Mouse (Mus musculus) MEL (cell line): ENCODE measurements around the gene Hpse.
A peak's percentile ranks its signal among the peaks of the same experiment; 100 is the strongest.

Experiments
- BHLHE40 ChIP-seq: IDR thresholded peaks from 2 replicates; pipeline ENCODE4 v1.6.1; 2012; ENCODE audit warnings: low read depth, mild to moderate bottlenecking, inconsistent platforms, low read length, improper control_type of control experiment, borderline replicate concordance
- CHD1 ChIP-seq: IDR thresholded peaks from 2 replicates; pipeline ENCODE4 v1.6.1; 2012; ENCODE audit warnings: low read depth, mild to moderate bottlenecking, inconsistent platforms, low read length, improper control_type of control experiment
- CTCF ChIP-seq, 3 experiments: IDR thresholded peaks in 2 of 3; conservative IDR thresholded peaks in 1 of 3; 2 replicates each; pipeline ENCODE4 v1.5.1; 2011 to 2012; ENCODE audit warnings: low read length in 3 of 3, low read depth in 2 of 3, mild to moderate bottlenecking in 2 of 3, improper control_type of control experiment in 1 of 3, inconsistent platforms in 1 of 3, mixed read lengths in 1 of 3, moderate library complexity in 1 of 3; ENCODE audit not compliant: control insufficient read depth in 1 of 3, insufficient read depth in 1 of 3, poor library complexity in 1 of 3, severe bottlenecking in 1 of 3
- ELF1 ChIP-seq: IDR thresholded peaks from 2 replicates; pipeline ENCODE4 v1.6.1; 2014; ENCODE audit warnings: low read depth, mild to moderate bottlenecking, inconsistent platforms, low read length, improper control_type of control experiment, moderate library complexity
- JUND ChIP-seq: IDR thresholded peaks from 2 replicates; pipeline ENCODE4 v1.6.1; 2011; ENCODE audit warnings: low read depth, mild to moderate bottlenecking, improper control_type of control experiment, low read length
- MAFK ChIP-seq: IDR thresholded peaks from 2 replicates; pipeline ENCODE4 v1.6.1; 2011; ENCODE audit warnings: low read depth, mild to moderate bottlenecking, low read length, improper control_type of control experiment, borderline replicate concordance
- POLR2A ChIP-seq, 2 experiments: IDR thresholded peaks; 2 replicates each; pipeline ENCODE4 v1.6.1; 2011 to 2012; ENCODE audit warnings: low read length in 2 of 2, mild to moderate bottlenecking in 2 of 2, control low read depth in 1 of 2, improper control_type of control experiment in 1 of 2, low read depth in 1 of 2, moderate library complexity in 1 of 2; ENCODE audit not compliant: control insufficient read depth in 1 of 2, insufficient read depth in 1 of 2, poor library complexity in 1 of 2
- POLR2AphosphoS5 ChIP-seq: IDR thresholded peaks from 2 replicates; pipeline ENCODE4 v1.6.1; 2012; ENCODE audit warnings: low read depth, borderline replicate concordance, mild to moderate bottlenecking, inconsistent platforms, low read length, moderate library complexity, mixed read lengths
- SIN3A ChIP-seq: IDR thresholded peaks from 2 replicates; pipeline ENCODE4 v1.6.1; 2012; ENCODE audit warnings: low read length, improper control_type of control experiment, inconsistent platforms
- ZMIZ1 ChIP-seq: IDR thresholded peaks from 2 replicates; pipeline ENCODE4 v1.6.1; 2012; ENCODE audit warnings: low read depth, mild to moderate bottlenecking, inconsistent platforms, low read length, improper control_type of control experiment, moderate library complexity
- ZNF384 ChIP-seq: IDR thresholded peaks from 2 replicates; pipeline ENCODE4 v1.6.1; 2012; ENCODE audit warnings: low read depth, mild to moderate bottlenecking, inconsistent platforms, low read length, improper control_type of control experiment

DNA sequence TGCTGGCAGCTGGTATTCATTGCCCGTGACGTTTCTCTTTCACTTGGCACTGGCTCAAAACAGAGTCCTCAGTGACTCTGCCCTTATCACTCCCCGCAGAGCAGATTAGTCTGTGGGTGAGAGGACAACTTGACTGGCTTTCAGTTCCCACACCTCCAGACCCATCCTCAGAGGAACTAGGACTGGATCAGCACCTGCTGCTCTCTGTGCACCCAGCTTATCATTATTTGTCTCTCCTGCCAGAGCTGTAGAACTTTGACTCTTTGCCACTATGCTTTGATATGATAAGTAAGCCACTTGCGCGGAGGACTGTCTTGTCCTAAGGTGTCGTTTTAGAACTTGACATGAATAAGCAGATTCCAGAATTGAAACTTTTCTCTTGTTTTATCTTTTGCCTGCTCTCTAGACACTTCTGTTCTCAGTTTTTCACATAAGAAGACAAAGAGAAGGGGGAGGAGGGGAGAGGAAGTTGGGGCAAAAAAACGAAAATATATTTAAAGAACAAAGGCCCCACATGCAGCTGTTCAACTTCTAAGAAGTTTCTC lies 75.5 kb downstream of the Hpse start:
- TF ChIP-seq MAFK (peak; percentile 83; the same call in 1 of the 2 replicates), CTCF (IDR thresholded peaks at IDR 0.05 in 2 of 3, conservative IDR thresholded peaks at IDR 0.05 in 1 of 3; ENCODE audit: control insufficient read depth in 1 of 3, insufficient read depth in 1 of 3, low read depth in 2 of 3, low read length in 3 of 3, poor library complexity in 1 of 3, severe bottlenecking in 1 of 3) (no peak), ZNF384 (peak; percentile 56), ELF1 (no peak), BHLHE40 (peak; percentile 90), CHD1 (no peak), POLR2A (IDR thresholded peaks at IDR 0.05; ENCODE audit: control insufficient read depth in 1 of 2, insufficient read depth in 1 of 2, low read depth in 1 of 2, low read length in 2 of 2, poor library complexity in 1 of 2) (no peak; a peak in 1 of 4 replicates), ZMIZ1 (no peak), SIN3A (peak; percentile 88), POLR2AphosphoS5 (no peak), JUND (no peak)
